ENCODE assay signal across 8 mouse cellular contexts in the genomic region with DNA sequence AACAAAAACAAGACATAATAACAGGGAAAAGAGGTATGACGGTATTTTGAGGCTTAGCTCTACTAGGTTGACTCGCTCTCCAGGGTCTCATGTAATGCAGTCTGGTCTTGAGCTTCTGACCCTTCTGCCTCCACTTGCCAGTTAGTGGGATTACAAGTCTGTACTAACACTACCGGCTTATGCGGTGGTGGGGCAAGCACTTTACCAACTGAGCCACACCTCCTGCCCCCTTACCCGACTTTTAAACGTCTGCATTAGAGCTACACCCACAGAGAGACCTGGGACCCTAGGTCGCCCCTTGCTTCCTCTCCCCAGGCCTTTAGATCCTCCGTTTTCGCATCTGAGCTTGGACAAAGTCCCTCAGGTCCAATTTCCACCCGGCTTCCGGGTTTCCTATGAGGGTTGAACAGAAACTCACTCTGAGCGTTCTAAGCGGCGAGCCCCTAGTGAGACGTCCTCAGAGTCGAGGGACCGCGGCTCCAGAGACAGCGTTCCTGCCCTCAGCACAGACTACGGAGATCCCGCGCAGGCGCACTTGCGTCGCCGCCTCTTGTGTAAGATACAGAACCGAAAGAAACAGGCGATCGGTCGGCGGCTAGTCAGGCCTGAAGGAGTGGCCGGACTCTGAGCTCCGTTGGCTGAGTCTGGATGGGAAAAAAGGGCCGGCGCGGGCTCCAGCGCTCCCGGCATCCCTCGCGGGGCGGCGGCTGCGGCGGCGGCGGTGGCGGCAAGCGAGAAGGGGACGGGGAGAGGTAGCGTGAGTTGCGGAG. TPM values are rescaled to one million over a fixed set of nuclear protein-coding genes. Genes with fewer than 3 reads are reported as not detected.
DNase-seq lines count a peak whose midpoint lies in the region; ATAC-seq lines count a peak whose summit lies in the region.

A gene (minus strand): TSS at position 573 of the 770 bp plus-strand sequence.
A gene (plus strand): TSS at position 678 of the 770 bp plus-strand sequence.

- no peaks in the 10 kb centered on the region for H3K9me3 ChIP-seq in hindbrain, embryonic 15.5 days

- WGBS in hindbrain, embryonic 15.5 days = under 1% methylated on average over 49 of the region's 51 CpGs

- peak within 1 kb of the TSS; percentile 96 for H3K9ac ChIP-seq in hindbrain, embryonic 15.5 days

- peak; percentile 93 for ATAC-seq in hindbrain, embryonic 15.5 days (ENCODE audit: low FRiP score, low read depth)

- peak within 1 kb of the TSS; percentile 92 for H3K4me3 ChIP-seq in hindbrain, embryonic 15.5 days

- H3K36me3 ChIP-seq in hindbrain, embryonic 15.5 days = peaks cover 23% of the 10 kb centered on the region

- DNase-seq in T-cell, adult 2 months (ENCODE audit: low spot score) = peak; percentile 98
- peak; percentile 99 to 100 for DNase-seq in cerebellum, postnatal 36 days
- peak; percentile 99 for DNase-seq in frontal cortex, postnatal 36 days (ENCODE audit: low spot score in 2 of 2)
- DNase-seq in left cerebral cortex, adult 11 months (ENCODE audit: low spot score) = peak; percentile 97
- peak; percentile 99 for DNase-seq in lung, postnatal 4 days
- peak; percentile 98 for DNase-seq in retina, postnatal 7 days (ENCODE audit: low read depth, low spot score)
- DNase-seq in urinary bladder, adult 2 months (ENCODE audit: low spot score) = peak; percentile 94

- peaks cover 25% of the 10 kb centered on the region for H3K4me1 ChIP-seq in hindbrain, embryonic 15.5 days (replicated peaks)

- H3K4me2 ChIP-seq in hindbrain, embryonic 15.5 days = peak within 1 kb of the TSS; percentile 94

- H3K27ac ChIP-seq in hindbrain, embryonic 15.5 days (replicated peaks) = peak within 1 kb of the TSS; percentile 84

- no peaks in the 10 kb centered on the region for H3K27me3 ChIP-seq in hindbrain, embryonic 15.5 days

RNA-seq across cellular contexts. Expression of the first gene that starts in this region (rescaled TPM):
- 19.7 and 22.4 TPM in 2 replicates for polyA plus RNA-seq in hindbrain, embryonic 15.5 days (2015; fragmentation: Nextera tagmentation; extraction: Ambion mirVana)
- 12.9 TPM in 2 replicates for polyA plus RNA-seq in urinary bladder, adult 2 months (2012; rRNA removed)

RNA-seq across cellular contexts. Expression of the second gene that starts in this region (rescaled TPM):
- 47.3 and 49.7 TPM in 2 replicates for polyA plus RNA-seq in hindbrain, embryonic 15.5 days (2015; fragmentation: Nextera tagmentation; extraction: Ambion mirVana)
- 20.4 and 25.4 TPM in 2 replicates for polyA plus RNA-seq in urinary bladder, adult 2 months (2012; rRNA removed)

Comparison
In these comparisons a context has a peak if more than half of its experiments do, and no peak if none do; other contexts are left out.
1. Peak in every context shown above with its lines: DNase-seq, ATAC-seq, H3K4me3 ChIP-seq and H3K27ac ChIP-seq.